Mouse (Mus musculus) gastrocnemius, postnatal 25 days (tissue): ENCODE data around the gene Olfr318. TPM values are rescaled to one million over a fixed set of nuclear protein-coding genes. Genes with fewer than 3 reads are reported as not detected.
"Not testable (repeated sequence)": the region's sequence is repeated elsewhere in the genome, so short reads cannot be mapped to it uniquely, and the experiment has no call there.

Experiments
- DNase-seq: peaks from one replicate; pipeline ENCODE4 v3.0.0; 2022
- long read RNA-seq, 2 experiments: library from polyadenylated mRNA; stranded (forward); transcript quantifications; one replicate each; pipeline ENCODE4 v2.0.0; 2021
- total RNA-seq, 2 experiments: library from RNA; stranded (reverse); gene quantifications; 1 replicate in 1 of 2; 2 replicates in 1 of 2; pipeline ENCODE4 v1.2.3; 2021

The Olfr318 gene
- not detected for total RNA-seq
- long read RNA-seq, experiment 1, result 0 reads
- long read RNA-seq, experiment 2, result 0 reads

GRCm38 (mm10) chr11:58723914-58724313 lies at the start of gene Olfr318:
TSS of gene Olfr318 (minus strand) at chr11:58724014.
- DNase-seq, result no peak

- no peak for DNase-seq
Measured at GRCm38 (mm10) chr11:58772888-58773287, 49.1 kb upstream of the Olfr318 start, which contains the start of gene Olfr315. TSS of gene Olfr315 (plus strand) at chr11:58773188.

GRCm38 (mm10) chr11:58752434-58752833 lies 28.6 kb upstream of the Olfr318 start, which contains the start of gene Olfr316:
TSS of gene Olfr316 (plus strand) at chr11:58752734.
- no peak for DNase-seq

- DNase-seq, result not testable (repeated sequence)
Measured at GRCm38 (mm10) chr11:58751096-58751495, 27.3 kb upstream of the Olfr318 start.

- DNase-seq, result no peak
Measured at GRCm38 (mm10) chr11:58738792-58739262, 15.0 kb upstream of the Olfr318 start, which contains the start of gene Olfr317. TSS of gene Olfr317 (minus strand) at chr11:58739212.

- DNase-seq, result no peak
Measured at GRCm38 (mm10) chr11:58733372-58733771, 9.6 kb upstream of the Olfr318 start.

GRCm38 (mm10) chr11:58727896-58728650 lies 4.3 kb upstream of the Olfr318 start:
- DNase-seq, result not testable (repeated sequence)

- DNase-seq, result no peak
Measured at GRCm38 (mm10) chr11:58719701-58720100, 4.1 kb downstream of the Olfr318 start.

GRCm38 (mm10) chr11:58717723-58718122 lies 6.1 kb downstream of the Olfr318 start:
- not testable (repeated sequence) for DNase-seq

- DNase-seq, result no peak
Measured at GRCm38 (mm10) chr11:58709086-58709485, 14.7 kb downstream of the Olfr318 start.

GRCm38 (mm10) chr11:58698862-58699261 lies 25.0 kb downstream of the Olfr318 start, which contains the start of gene Olfr319:
TSS of gene Olfr319 (plus strand) at chr11:58699162.
- no peak for DNase-seq

- DNase-seq, result no peak
Measured at GRCm38 (mm10) chr11:58680799-58681198, 43.0 kb downstream of the Olfr318 start, which contains the start of gene Olfr320. TSS of gene Olfr320 (plus strand) at chr11:58681099.

- no peak for DNase-seq
Measured at GRCm38 (mm10) chr11:58671825-58672224, 52.0 kb downstream of the Olfr318 start.

- DNase-seq, result no peak
Measured at GRCm38 (mm10) chr11:58669252-58669651, 54.6 kb downstream of the Olfr318 start.

Other genes starting within 250 kb of the Olfr318 start
- not detected for gene Olfr332, start 231.5 kb downstream of the Olfr318 start, total RNA-seq
- gene Olfr331, start 221.4 kb downstream of the Olfr318 start, total RNA-seq, result not detected
- not detected for gene Olfr330, start 189.2 kb downstream of the Olfr318 start, total RNA-seq
- gene Olfr329-ps, start 177.6 kb downstream of the Olfr318 start, total RNA-seq, result not detected
- under 1 TPM in 1 of 2 experiments, not detected in 1; 0.10 TPM for gene Olfr328, start 168.4 kb downstream of the Olfr318 start, total RNA-seq
- not detected for gene Olfr224, start 153.5 kb downstream of the Olfr318 start, total RNA-seq
- not detected for gene Olfr325, start 146.3 kb downstream of the Olfr318 start, total RNA-seq
- gene Olfr324, start 128.9 kb downstream of the Olfr318 start, total RNA-seq, result not detected
- not detected for gene 2210407C18Rik, start 107.9 kb downstream of the Olfr318 start, total RNA-seq
- gene Olfr323, start 93.5 kb downstream of the Olfr318 start, total RNA-seq, result not detected
- gene Trim58, start 83.5 kb downstream of the Olfr318 start, total RNA-seq, result not detected
- not detected for gene Olfr322, start 65.2 kb downstream of the Olfr318 start, total RNA-seq
- not detected for gene Olfr320, start 42.9 kb downstream of the Olfr318 start, total RNA-seq
- gene Olfr319, start 24.9 kb downstream of the Olfr318 start, total RNA-seq, result not detected
- gene Olfr317, start 15.2 kb upstream of the Olfr318 start, total RNA-seq, result not detected
- gene Olfr316, start 28.7 kb upstream of the Olfr318 start, total RNA-seq, result not detected
- not detected for gene Olfr315, start 49.2 kb upstream of the Olfr318 start, total RNA-seq
- not detected for gene Olfr314, start 58.9 kb upstream of the Olfr318 start, total RNA-seq
- not detected for gene Fam183b, start 77.9 kb upstream of the Olfr318 start, total RNA-seq
- not detected for gene Olfr313, start 91.0 kb upstream of the Olfr318 start, total RNA-seq
- gene Olfr312, start 105.2 kb upstream of the Olfr318 start, total RNA-seq, result not detected
- gene Olfr311, start 115.2 kb upstream of the Olfr318 start, total RNA-seq, result not detected
- 1 to 10 TPM in 1 of 2 experiments, under 1 TPM in 1; 0.61 to 1.0 TPM for gene Gm12258, start 123.1 kb upstream of the Olfr318 start, total RNA-seq
- gene 2810021J22Rik, start 143.2 kb upstream of the Olfr318 start, total RNA-seq, result 1 to 10 TPM in 1 of 2 experiments, under 1 TPM in 1; 0.90 to 1.4 TPM
- gene Zfp39, start 180.2 kb upstream of the Olfr318 start, total RNA-seq, result 1 to 10 TPM; 2.7 to 3.0 TPM
- not detected for gene Btnl10, start 193.9 kb upstream of the Olfr318 start, total RNA-seq
- gene Rnf187, start 214.9 kb upstream of the Olfr318 start, total RNA-seq, result 100 to 1,000 TPM in 1 of 2 experiments, 10 to 100 TPM in 1; 99.3 to 105 TPM
- gene Hist3h2ba, start 224.9 kb upstream of the Olfr318 start, total RNA-seq, result 1 to 10 TPM; 1.1 to 1.2 TPM
- 10 to 100 TPM; 10.1 to 11.1 TPM for gene Hist3h2a, start 230.7 kb upstream of the Olfr318 start, total RNA-seq
- under 1 TPM; 0.13 to 0.18 TPM for gene Trim17, start 230.7 kb upstream of the Olfr318 start, total RNA-seq